Mouse (Mus musculus) olfactory bulb, adult 2 months (tissue): ENCODE results near the gene Sart3. TPM values are rescaled to one million over a fixed set of nuclear protein-coding genes. Genes with fewer than 3 reads are reported as not detected.

Experiments used
- H3K27ac ChIP-seq: fragments of 200-500 bp; 2 replicates; pipeline ENCODE4 v1.5.1; 2012; ENCODE audit warnings: low read depth, low read length; ENCODE audit not compliant: insufficient read depth
- H3K4me1 ChIP-seq: fragments of 200-500 bp; 2 replicates; pipeline ENCODE4 v1.6.1; 2012; ENCODE audit warnings: low read length; ENCODE audit not compliant: control insufficient read depth, insufficient read depth
- H3K4me3 ChIP-seq: fragments of 200-500 bp; 2 replicates; pipeline ENCODE4 v1.5.1; 2012; ENCODE audit warnings: mild to moderate bottlenecking, low read depth, low read length, moderate library complexity; ENCODE audit not compliant: insufficient read depth
- CTCF ChIP-seq: fragments of 200-500 bp; IDR thresholded peaks from 2 replicates; pipeline ENCODE4 v1.5.1; 2012; ENCODE audit warnings: low read depth, mild to moderate bottlenecking, low read length, moderate library complexity; ENCODE audit not compliant: insufficient read depth
- POLR2A ChIP-seq: fragments of 200-500 bp; IDR thresholded peaks from 2 replicates; pipeline ENCODE4 v1.6.1; 2012; ENCODE audit warnings: mild to moderate bottlenecking, low read depth, low read length, moderate library complexity; ENCODE audit not compliant: insufficient read depth
- WGBS: fragments of 180-500 bp; shearing (Covaris S2); methylation state at CpG from one replicate; pipeline ENCODE4 v1.1.7; 2018; 5-methylcytosine and 5-hydroxymethylcytosine counted together
- polyA plus RNA-seq: library from polyadenylated mRNA; stranded (reverse); fragments of >200 nt; gene quantifications from 2 replicates; pipeline ENCODE4 v1.2.4, GENCODE M21; 2012; ENCODE audit warnings: low replicate concordance; ENCODE audit not compliant: missing spikeins, insufficient read depth, insufficient read length

Sart3 gene
- polyA plus RNA-seq, 1 experiment = not detected

DNA sequence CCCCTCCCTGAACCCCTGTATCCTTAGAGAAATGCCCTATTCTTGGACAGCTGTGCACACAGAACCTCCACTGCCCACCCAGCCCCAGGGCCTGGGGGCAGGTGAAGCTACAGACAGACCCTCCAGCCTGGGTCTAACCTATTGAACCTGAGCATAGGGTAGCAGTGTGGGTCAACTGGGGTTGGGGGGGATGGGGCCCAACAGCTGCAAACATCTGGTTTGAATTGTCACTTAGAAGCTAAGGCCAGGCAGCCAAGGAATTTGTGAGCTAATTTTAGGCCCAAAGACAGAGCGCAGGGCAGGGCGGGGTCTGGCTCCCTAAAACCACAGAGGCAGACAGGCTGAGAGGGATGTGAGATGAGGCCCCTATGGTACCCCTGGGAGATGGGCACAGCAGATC lies 35.9 kb upstream of the Sart3 start:
- no peak overlapping the region for H3K4me3 ChIP-seq
- TF ChIP-seq POLR2A (no peak), CTCF (no peak)
- WGBS = 95% methylated on average over 2 of the region's 2 CpGs
- no peak overlapping the region for H3K27ac ChIP-seq
- H3K4me1 ChIP-seq = no peaks in the 10 kb centered on the region

DNA sequence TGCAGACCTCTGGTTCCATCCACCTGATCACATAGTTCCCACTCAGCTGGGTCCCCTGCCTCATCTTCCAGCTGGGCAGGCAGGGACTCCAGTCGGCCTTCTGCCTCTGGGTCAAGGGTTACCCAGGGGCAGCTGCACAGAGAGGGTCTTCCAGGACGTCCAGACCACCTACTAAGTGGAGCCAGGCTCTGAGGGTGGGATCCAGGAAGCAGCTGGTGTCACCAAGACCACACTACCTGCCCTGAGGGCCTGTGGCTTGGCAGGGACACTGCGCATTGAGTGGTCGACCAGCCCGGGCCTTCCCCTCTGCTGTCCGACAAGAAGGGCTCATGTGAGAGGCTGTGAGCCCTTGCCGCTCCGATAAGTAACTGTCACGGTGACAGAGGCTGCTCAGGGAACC lies 35.4 kb upstream of the Sart3 start:
- TF ChIP-seq POLR2A (no peak), CTCF (no peak)
- H3K4me3 ChIP-seq = no peak overlapping the region
- H3K4me1 ChIP-seq = no peaks in the 10 kb centered on the region
- 74% methylated on average over 9 of the region's 9 CpGs for WGBS
- H3K27ac ChIP-seq = no peak overlapping the region

GRCm38 (mm10) chr5:113806414-113806813 lies 34.1 kb upstream of the Sart3 start:
- Histone ChIP-seq H3K4me1 (no peaks in the 10 kb centered on the region), H3K4me3 (no peak overlapping the region), H3K27ac (no peak overlapping the region)
- no peak for TF ChIP-seq CTCF
- TF ChIP-seq POLR2A = no peak
- WGBS = 36% methylated on average over 10 of the region's 10 CpGs

GRCm38 (mm10) chr5:113805301-113805700 lies 33.0 kb upstream of the Sart3 start:
- WGBS = 87% methylated on average over 9 of the region's 9 CpGs
- TF ChIP-seq CTCF (no peak), POLR2A (no peak)
- Histone ChIP-seq H3K4me3 (no peak overlapping the region), H3K27ac (no peak overlapping the region), H3K4me1 (peaks cover 4% of the 10 kb centered on the region)

DNA sequence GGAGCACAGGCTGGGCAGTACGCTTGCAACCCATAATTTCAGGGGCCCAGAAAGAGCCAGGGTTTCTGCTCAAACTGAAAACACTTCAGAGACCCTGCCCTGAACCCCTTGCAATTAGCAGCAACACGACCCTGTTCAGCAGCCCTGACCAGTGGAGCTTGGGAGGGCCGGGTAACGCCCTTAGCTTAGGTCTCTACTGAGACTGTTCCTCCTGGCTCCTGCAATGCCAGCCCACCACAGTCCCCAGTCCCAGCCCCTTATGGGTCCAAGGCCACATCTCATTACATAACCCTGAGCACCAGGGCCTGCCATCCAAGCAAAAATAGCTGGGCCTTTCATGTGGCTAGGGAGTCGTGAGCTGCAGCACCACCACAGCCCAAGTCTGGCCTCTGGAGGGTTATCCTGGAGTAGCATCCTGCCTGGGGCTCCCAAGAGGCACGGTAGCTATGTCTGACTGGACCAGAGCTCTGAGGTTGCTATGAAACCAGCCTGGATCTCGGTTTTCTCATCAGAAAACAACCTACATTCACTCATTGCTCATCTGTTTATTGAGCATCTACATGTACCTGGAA lies 32.2 kb upstream of the Sart3 start:
- Histone ChIP-seq H3K4me1 (peaks cover 7% of the 10 kb centered on the region), H3K4me3 (no peak overlapping the region), H3K27ac (no peak overlapping the region)
- 62% methylated on average over 7 of the region's 7 CpGs for WGBS
- no peak for TF ChIP-seq CTCF
- TF ChIP-seq POLR2A = no peak

GRCm38 (mm10) chr5:113800280-113800679 lies 28.0 kb upstream of the Sart3 start, which contains the start of gene Tmem119:
TSS of gene Tmem119 (minus strand) at chr5:113800516.
- Histone ChIP-seq H3K27ac (no peak within 1 kb of the TSS), H3K4me1 (peaks cover 7% of the 10 kb centered on the region), H3K4me3 (0 out of 2 replicates have a peak within 1 kb of the TSS, but pooled peaks have one; percentile 2)
- TF ChIP-seq POLR2A (no peak), CTCF (no peak)
- 8% methylated on average over 11 of the region's 11 CpGs for WGBS

GRCm38 (mm10) chr5:113799691-113800090 lies 27.4 kb upstream of the Sart3 start:
- 55% methylated on average over 5 of the region's 5 CpGs for WGBS
- no peak overlapping the region for H3K27ac ChIP-seq
- no peak for TF ChIP-seq CTCF
- no peak for TF ChIP-seq POLR2A
- 0 out of 2 replicates have a peak overlapping the region, but pooled peaks have one; percentile 2 for H3K4me3 ChIP-seq
- H3K4me1 ChIP-seq = peaks cover 7% of the 10 kb centered on the region

GRCm38 (mm10) chr5:113798525-113798924 lies 26.2 kb upstream of the Sart3 start:
- WGBS = 91% methylated on average over 9 of the region's 9 CpGs
- Histone ChIP-seq H3K4me3 (no peak overlapping the region), H3K4me1 (peaks cover 7% of the 10 kb centered on the region), H3K27ac (no peak overlapping the region)
- TF ChIP-seq CTCF = no peak
- TF ChIP-seq POLR2A = no peak

GRCm38 (mm10) chr5:113797149-113797882 lies 25.0 kb upstream of the Sart3 start:
- Histone ChIP-seq H3K4me1 (peaks cover 7% of the 10 kb centered on the region), H3K4me3 (no peak overlapping the region), H3K27ac (no peak overlapping the region)
- TF ChIP-seq POLR2A (no peak), CTCF (no peak)
- 32% methylated on average over 19 of the region's 19 CpGs for WGBS
